Mouse (Mus musculus): ENCODE measurements around the gene Gtpbp6. TPM values are rescaled to one million over a fixed set of nuclear protein-coding genes. Genes with fewer than 3 reads are reported as not detected.

Gene Gtpbp6
- polyA plus RNA-seq, 1 experiment from 2014 or later = 17.0 TPM

DNA sequence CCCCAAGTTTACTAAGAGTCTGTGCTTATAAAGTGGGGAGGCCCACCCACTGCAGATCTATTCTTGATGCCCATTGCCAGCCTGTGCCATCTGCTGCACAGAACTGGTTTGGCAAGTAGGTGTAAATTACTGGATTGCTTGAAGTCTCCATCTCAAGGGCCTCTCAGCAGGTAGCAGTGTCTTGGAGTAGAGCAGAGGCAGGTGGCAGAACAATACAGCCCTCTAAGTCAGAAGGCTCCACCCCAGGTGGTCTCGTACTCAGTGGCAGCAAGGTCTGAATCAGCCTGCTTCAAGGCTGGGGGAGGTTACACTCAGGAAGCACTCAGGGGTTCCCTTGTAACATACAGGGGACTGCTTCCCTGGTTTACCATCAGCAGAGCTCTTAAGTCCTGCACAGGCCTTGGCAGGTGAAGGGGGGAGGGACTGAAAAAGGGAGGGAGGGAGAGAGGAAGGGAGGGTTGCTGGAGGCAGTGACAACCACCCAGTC lies 9.0 kb downstream of the Gtpbp6 start:
- 41% methylated on average over 1 of the region's 1 CpGs for WGBS
- peaks cover 7% of the 10 kb centered on the region for H3K4me1 ChIP-seq (replicated peaks; ENCODE audit: control insufficient read depth, insufficient read depth)
- no peaks in the 10 kb centered on the region for H3K27me3 ChIP-seq (ENCODE audit: control insufficient read depth, insufficient read depth, low read length)
- peaks cover 12% of the 10 kb centered on the region for H3K36me3 ChIP-seq (ENCODE audit: control insufficient read depth, insufficient read depth, low read length)
- no peak overlapping the region for H3K4me3 ChIP-seq (ENCODE audit: low read depth, low read length)
- TF ChIP-seq EP300 (optimal IDR thresholded peaks at IDR 0.05) = no peak
- TF ChIP-seq CTCF (IDR thresholded peaks at IDR 0.05; ENCODE audit: low read depth) = no peak
- H3K9me3 ChIP-seq (ENCODE audit: control insufficient read depth, low read length) = no peaks in the 10 kb centered on the region
- peak overlapping the region; percentile 45; the same call in 1 of the 2 replicates for H3K27ac ChIP-seq (replicated peaks)
- no peak for ATAC-seq (ENCODE audit: low FRiP score, low TSS enrichment)
- no peak for DNase-seq (ENCODE audit: low spot score)
- H3K9ac ChIP-seq (ENCODE audit: low read length) = no peak overlapping the region
- no peak overlapping the region for H3K4me2 ChIP-seq (replicated peaks; ENCODE audit: low read depth)

DNA sequence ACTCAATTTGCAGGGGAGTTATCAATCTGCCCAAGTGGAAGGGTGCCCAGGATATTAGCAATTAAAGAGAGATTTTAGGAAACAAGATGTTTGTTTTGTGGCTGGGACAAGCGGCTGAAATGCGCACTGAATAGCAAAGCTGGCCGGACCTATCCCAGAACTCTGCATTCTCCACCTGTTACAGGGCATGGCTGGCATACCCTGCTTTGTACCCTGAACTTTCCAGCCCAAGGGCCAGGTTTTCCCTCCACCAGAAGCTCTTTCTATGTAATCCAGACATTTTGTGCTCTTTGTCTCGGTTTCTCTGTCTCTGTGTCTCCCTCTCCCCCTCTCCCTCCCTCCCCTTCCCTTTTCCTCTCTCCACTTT lies 13.2 kb downstream of the Gtpbp6 start:
- Histone ChIP-seq H3K9ac (ENCODE audit: low read length) (peak overlapping the region; percentile 47), H3K36me3 (ENCODE audit: control insufficient read depth, insufficient read depth, low read length) (no peaks in the 10 kb centered on the region), H3K4me1 (replicated peaks; ENCODE audit: control insufficient read depth, insufficient read depth) (no peaks in the 10 kb centered on the region), H3K4me2 (replicated peaks; ENCODE audit: low read depth) (peak overlapping the region; percentile 80), H3K27me3 (ENCODE audit: control insufficient read depth, insufficient read depth, low read length) (no peaks in the 10 kb centered on the region), H3K27ac (replicated peaks) (peak overlapping the region; percentile 63; the same call in 1 of the 2 replicates), H3K9me3 (ENCODE audit: control insufficient read depth, low read length) (no peaks in the 10 kb centered on the region), H3K4me3 (ENCODE audit: low read depth, low read length) (peak overlapping the region; percentile 51)
- TF ChIP-seq EP300 (optimal IDR thresholded peaks at IDR 0.05) (no peak), CTCF (IDR thresholded peaks at IDR 0.05; ENCODE audit: low read depth) (no peak)
- ATAC-seq (ENCODE audit: low FRiP score, low TSS enrichment) (no peak), DNase-seq (ENCODE audit: low spot score) (peak; percentile 16)
- WGBS = 1% methylated on average over 4 of the region's 4 CpGs

DNA sequence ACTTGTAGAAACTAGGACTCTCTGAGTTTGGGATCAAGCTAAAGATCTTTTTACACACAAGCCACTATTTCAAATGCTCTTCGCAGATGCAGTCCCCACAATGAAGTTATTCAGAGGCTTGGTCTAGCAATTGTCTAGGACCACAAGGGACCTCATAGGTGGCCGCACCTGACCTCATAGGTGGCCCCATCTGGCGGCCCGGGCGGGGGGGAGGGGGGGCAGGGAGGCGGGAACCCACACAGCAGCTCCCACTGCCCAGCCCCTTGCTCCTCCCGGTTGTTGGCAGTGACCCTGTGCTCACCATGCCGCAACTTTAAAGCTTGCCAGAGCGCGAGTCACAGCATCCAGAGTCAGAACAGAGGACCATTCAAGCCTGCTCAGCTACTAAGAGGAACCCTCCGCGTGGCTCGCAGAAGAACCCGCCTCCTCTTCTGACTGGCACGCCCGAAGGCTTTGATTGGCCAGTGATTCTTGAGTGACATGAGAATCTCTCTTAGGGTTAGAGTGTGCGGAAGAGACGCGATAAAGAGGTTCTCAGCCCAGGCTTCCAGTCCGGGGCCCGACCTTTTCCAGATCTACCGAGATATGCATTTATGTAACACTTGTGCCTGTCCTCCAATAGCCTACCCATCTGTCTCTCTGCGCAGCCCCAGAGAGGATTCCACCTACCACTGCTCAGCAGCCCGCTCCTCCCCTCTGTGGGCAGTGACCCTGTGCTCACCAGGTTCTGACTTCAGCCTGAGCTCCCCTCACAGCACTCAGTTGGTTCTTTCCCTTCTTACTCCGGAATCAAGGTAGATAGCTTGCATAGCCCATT lies 13.8 kb downstream of the Gtpbp6 start, which contains the start of gene Gm35315:
Gene Gm35315, minus strand, starts transcription at position 391 of the 817 bp plus-strand sequence.
- WGBS = 2% methylated on average over 25 of the region's 25 CpGs
- H3K4me3 ChIP-seq (ENCODE audit: low read depth, low read length) = peak within 1 kb of the TSS; percentile 51
- peak; percentile 99 for ATAC-seq (ENCODE audit: low FRiP score, low TSS enrichment)
- no peaks in the 10 kb centered on the region for H3K27me3 ChIP-seq (ENCODE audit: control insufficient read depth, insufficient read depth, low read length)
- peak within 1 kb of the TSS; percentile 80 for H3K4me2 ChIP-seq (replicated peaks; ENCODE audit: low read depth)
- H3K9ac ChIP-seq (ENCODE audit: low read length) = peak within 1 kb of the TSS; percentile 47
- H3K27ac ChIP-seq (replicated peaks) = peak within 1 kb of the TSS; percentile 63; the same call in 1 of the 2 replicates
- no peaks in the 10 kb centered on the region for H3K36me3 ChIP-seq (ENCODE audit: control insufficient read depth, insufficient read depth, low read length)
- H3K9me3 ChIP-seq (ENCODE audit: control insufficient read depth, low read length) = no peaks in the 10 kb centered on the region
- TF ChIP-seq CTCF (IDR thresholded peaks at IDR 0.05; ENCODE audit: low read depth) (no peak; the same call in 1 of the 2 replicates), EP300 (optimal IDR thresholded peaks at IDR 0.05) (no peak)
- H3K4me1 ChIP-seq (replicated peaks; ENCODE audit: control insufficient read depth, insufficient read depth) = no peaks in the 10 kb centered on the region
- DNase-seq (ENCODE audit: low spot score) = peak; percentile 81

DNA sequence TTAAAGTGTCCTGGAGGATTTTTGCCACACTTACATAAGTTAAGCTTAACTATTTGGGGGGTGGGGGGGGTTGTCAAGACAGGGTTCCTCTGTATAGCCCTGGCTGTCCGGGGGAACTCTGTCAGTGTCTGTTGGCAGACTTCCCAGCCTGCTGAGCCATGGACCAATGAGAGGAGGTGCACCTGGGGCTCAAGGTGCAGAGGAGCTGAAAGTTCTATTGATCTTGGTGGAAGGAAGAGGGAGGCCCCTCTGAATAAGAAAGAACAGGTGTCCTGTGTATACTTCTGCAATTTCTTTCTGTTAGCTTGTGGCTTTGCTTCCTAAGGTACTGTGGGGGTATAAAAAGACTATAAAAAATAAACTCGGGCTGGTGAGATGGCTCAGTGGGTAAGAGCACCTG lies 16.5 kb downstream of the Gtpbp6 start:
- Histone ChIP-seq H3K36me3 (ENCODE audit: control insufficient read depth, insufficient read depth, low read length) (no peaks in the 10 kb centered on the region), H3K27ac (replicated peaks) (no peak overlapping the region), H3K9me3 (ENCODE audit: control insufficient read depth, low read length) (no peaks in the 10 kb centered on the region), H3K9ac (ENCODE audit: low read length) (no peak overlapping the region), H3K27me3 (ENCODE audit: control insufficient read depth, insufficient read depth, low read length) (no peaks in the 10 kb centered on the region), H3K4me3 (ENCODE audit: low read depth, low read length) (no peak overlapping the region), H3K4me2 (replicated peaks; ENCODE audit: low read depth) (no peak overlapping the region), H3K4me1 (replicated peaks; ENCODE audit: control insufficient read depth, insufficient read depth) (no peaks in the 10 kb centered on the region)
- DNase-seq (ENCODE audit: low spot score) (no peak), ATAC-seq (ENCODE audit: low FRiP score, low TSS enrichment) (no peak)
- TF ChIP-seq EP300 (optimal IDR thresholded peaks at IDR 0.05) (no peak), CTCF (IDR thresholded peaks at IDR 0.05; ENCODE audit: low read depth) (no peak)
- 59% methylated on average over 2 of the region's 2 CpGs for WGBS

DNA sequence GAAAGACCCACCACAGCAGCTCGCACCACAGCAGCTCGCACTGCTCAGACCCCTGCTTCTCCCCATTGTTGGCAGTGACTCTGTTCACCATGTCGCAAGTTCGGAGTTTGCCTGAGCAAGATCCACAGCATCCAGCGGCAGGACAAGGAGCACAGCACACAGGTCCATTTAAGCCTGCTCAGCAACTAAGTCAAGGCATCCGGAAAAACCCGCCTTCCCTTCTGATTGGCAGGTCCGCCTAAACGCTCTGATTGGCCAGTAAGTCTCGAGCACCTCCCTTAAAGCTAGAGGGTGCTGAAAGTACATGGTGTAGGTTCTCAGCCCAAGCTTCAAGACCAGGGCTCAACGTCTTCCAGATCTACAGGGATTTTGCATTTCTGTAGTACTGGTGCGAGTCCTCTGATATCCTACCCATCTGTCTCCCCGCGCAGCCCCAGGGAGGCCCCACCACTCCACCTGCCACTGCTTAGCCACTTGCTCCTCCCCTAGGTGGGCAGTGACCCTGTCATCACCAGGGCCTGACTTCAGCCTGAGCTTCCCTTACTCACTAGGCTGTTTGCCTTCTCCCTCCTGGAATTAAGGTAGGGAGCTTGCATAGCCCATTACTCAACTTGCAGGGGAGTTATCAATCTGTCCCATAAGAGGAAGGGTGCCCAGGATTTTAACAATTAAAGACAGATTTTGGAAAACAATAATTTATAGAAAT lies 21.7 kb downstream of the Gtpbp6 start:
- Histone ChIP-seq H3K27me3 (ENCODE audit: control insufficient read depth, insufficient read depth, low read length) (no peaks in the 10 kb centered on the region), H3K9ac (ENCODE audit: low read length) (no peak overlapping the region), H3K4me2 (replicated peaks; ENCODE audit: low read depth) (no peak overlapping the region), H3K4me1 (replicated peaks; ENCODE audit: control insufficient read depth, insufficient read depth) (no peaks in the 10 kb centered on the region), H3K4me3 (ENCODE audit: low read depth, low read length) (no peak overlapping the region), H3K36me3 (ENCODE audit: control insufficient read depth, insufficient read depth, low read length) (no peaks in the 10 kb centered on the region), H3K9me3 (ENCODE audit: control insufficient read depth, low read length) (no peaks in the 10 kb centered on the region), H3K27ac (replicated peaks) (no peak overlapping the region)
- 34% methylated on average over 14 of the region's 14 CpGs for WGBS
- ATAC-seq (ENCODE audit: low FRiP score, low TSS enrichment) (no peak), DNase-seq (ENCODE audit: low spot score) (no peak)
- TF ChIP-seq EP300 (optimal IDR thresholded peaks at IDR 0.05) (no peak), CTCF (IDR thresholded peaks at IDR 0.05; ENCODE audit: low read depth) (no peak)

All from stomach, postnatal 0 days (tissue).